Mouse (Mus musculus) lung, adult 18-20 months (tissue): ENCODE results near the gene Vars2.

ENCODE experiments used
- DNase-seq, 2 experiments: peaks; one replicate each; pipeline ENCODE4 v3.0.0; 2022; ENCODE audit warnings: mixed read lengths in 2 of 2

Gene Vars2

DNA sequence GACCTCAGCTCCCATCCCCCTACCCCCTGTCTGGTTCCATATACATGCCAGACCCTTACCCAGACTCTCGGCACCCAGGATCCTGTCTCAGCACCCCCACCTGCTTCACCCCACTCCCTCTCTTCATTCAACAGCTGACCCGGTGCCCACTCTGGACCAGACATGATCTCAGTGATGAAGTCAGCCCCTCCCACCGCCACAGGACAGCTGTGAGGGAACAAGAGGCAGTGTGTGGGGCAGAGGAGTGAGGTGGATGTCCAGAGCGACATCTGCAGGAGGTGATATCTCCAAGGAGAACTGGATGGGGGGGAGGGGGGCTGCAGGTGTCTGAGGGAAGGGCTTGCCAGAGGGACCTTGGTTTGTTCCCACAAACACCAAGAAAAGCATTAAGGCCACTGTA is 24.4 kb upstream of the Vars2 start:
- DNase-seq, result no peak

DNA sequence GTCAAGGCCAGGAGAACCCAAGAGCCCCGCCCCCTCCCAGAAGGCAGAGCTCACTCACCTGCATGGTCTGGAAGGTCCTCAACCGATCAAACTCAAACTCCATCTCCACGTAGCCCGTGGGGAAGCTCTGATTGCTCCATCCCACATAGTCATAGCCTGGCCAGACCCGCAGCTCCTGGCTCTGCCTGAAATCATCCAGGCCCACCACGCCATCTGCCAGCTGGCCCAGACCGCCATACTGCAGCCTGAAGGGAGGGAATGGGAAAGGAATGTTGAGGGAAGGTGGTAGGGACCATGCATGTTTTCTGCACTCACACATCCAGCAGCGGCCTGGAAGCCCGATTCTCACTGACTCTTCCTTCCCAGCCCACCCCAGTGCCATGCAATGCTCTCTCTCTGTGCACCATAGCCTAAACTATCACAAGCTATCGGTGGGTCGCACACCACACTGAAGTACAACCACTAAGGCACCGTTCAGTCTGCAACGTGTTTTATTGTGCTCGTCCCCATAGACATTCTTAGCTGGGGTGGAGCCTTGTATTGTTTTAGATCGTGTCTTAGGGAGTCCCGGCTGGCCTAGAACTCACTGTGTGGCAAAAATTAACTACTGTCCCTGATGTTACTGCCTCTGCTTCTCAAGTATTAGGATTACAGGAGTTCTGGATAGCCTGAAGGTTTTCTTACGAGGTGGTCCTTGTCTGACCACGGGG is 22.7 kb upstream of the Vars2 start:
- DNase-seq, result no peak

DNA sequence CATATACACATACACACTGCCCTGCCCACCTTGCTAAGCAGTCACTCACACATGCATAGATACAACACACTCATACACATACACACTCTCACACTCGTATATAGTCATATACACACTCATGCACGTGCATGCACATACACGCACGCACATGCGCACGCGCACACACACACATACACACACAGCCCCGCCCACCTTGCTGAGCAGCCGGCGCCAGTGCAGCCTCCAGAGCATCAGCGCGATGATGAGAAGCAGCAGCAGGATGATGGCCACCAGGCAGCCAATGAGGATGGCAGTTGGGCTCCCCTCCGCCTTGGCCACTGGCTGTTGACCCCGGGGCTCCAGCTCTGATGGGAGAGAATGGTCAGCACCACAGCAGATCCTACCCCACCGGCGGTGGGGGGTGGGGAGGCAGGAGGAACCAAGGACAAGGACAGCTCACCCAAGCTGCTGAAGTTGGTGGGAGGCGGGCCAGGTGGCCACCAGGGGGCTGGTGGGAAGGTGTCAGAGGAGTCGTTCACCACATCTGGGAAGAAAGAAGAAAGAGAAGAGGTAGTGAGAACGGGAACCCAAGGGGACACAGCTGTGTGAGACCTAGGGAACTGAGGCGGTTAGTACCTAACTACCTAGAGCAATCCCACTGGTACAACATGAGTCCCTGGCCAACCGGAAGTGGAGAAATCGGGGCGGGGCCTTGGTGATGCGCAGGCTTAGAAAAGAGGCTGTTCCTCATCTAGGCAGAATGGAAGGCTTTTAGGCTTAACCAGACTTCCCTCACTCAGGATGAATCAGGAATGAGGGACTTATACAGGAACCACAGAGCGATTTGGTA is 21.2 kb upstream of the Vars2 start:
- no peak for DNase-seq

GRCm38 (mm10) chr17:35685061-35685460 is 17.7 kb upstream of the Vars2 start:
- no peak for DNase-seq

GRCm38 (mm10) chr17:35681986-35682385 is 14.6 kb upstream of the Vars2 start:
- DNase-seq, result no peak

DNA sequence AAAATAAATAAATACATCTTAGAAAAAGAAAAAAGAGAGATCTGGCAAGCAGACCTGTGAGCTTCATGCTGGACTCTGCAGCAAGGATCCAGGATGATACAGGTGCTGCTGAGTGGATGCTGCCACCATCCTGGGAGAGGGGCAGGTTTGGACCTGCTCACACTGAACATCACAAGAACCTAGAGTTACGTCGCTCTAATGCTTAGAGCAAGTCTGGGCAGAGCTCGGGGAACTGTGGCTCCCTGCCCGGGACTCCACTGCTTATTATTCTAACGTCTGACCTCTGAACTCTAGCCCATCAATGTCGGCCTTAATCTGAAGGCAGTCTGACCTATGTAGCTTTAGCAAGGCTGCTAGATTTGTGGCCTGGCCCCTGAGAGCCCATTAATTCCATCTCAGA is 13.2 kb upstream of the Vars2 start:
- DNase-seq, result no peak

DNA sequence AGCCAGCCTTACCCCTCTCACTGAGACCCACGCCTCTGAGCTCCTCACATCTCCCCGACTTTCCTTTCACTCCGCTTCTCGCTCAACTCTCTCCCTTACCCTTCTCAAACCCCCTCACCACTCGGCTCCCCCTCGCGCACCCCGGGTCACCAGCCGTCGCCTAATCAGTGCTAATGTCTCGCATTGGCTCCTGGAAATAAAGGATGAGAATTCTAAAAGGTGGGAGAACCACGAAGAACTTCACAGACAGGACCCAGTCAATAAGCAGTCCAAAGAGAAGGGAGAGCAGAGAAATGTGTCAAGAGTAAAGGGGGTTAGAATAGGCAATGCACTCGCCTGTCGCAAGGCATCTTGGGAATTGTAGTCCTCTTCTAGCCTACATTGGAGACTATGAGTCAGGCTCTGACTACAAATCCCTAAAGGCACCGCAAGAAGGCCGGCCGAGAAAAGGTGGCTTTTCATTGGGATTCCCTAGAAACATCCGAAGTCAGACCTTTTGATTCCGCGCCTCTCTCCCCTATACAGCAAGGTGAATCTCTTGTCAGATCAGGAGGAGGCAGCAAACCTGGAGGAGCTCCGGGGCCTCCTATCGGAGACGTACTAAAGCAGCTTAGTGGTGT is 6.1 kb upstream of the Vars2 start, which contains the start of gene Gtf2h4:
Gene Gtf2h4, minus strand, starts transcription at position 324 of the 620 bp plus-strand sequence.
- peak; percentile 91 to 94 for DNase-seq

- no peak for DNase-seq
Observed at GRCm38 (mm10) chr17:35672527-35672926, 5.1 kb upstream of the Vars2 start.

DNA sequence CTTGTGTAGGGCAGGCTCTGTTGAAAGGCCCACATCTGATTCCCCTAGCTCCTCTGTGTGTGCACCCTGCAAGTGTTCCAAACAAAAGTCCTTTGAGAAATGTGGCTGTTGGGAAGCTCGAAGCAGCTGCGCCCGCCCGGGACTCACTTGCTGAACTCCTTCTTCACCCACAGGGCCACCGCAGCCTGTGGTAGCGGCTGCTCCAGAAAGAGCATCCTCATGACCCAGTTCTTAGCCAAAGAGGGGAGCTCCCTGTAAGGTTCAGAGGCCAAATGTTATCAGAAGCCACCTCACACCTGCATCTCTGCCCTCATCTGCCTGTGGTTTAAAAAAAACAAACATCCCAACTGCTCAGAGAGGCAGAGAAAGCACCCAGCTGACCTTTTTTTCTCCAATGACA is 4.5 kb upstream of the Vars2 start:
- DNase-seq, result no peak

DNA sequence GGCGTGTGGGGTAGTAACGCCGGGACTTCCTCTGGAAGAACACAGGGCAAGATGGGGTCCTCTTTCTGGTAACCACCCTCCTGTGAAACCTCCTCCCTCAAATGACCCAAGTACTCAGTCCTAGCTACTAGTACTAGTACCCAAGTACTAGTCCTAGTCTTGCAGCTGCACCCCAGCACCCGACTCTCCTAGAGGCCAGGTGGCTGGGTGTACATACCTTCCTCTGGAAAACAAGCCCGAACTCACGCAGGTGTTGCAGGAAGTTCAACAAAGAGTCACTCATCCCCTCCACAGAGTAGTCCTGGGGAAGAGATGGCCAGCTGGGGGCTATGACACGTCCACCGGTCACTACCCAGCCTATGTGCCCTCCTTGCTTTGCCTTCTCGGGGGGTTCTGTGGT is 2.3 kb upstream of the Vars2 start:
- DNase-seq, result no peak

GRCm38 (mm10) chr17:35666851-35667256 is 538 bp downstream of the Vars2 start:
- no peak for DNase-seq

DNA sequence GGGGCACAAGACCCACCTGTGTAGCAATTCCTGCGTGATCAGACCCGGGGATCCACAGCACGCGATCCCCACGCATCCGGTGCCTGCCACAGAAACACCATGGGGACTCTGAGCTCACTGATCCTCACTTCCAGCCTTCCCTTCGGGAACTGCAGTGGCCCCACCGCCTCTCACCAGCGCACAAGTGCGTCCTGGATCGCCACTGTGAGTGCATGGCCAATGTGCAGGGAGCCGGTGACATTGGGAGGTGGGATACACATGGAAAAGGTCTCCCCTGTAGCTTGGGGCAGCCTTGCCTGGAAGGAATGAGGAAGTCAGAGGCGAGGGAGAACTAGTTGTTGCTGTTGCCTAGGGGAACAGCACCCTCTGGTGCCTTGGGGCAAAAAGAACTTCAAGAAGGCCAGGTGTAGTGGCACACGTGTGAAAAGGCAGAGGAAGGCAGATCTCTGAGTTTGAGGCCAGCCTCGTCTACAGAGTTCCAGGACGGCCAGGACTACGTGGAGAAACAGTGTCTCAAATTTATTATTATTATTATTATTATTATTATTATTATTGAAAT is 1.4 kb downstream of the Vars2 start:
- peak; percentile 75 to 81 for DNase-seq

- DNase-seq, result no peak
Observed at GRCm38 (mm10) chr17:35653086-35653485, 14.3 kb downstream of the Vars2 start.

- peak; percentile 84 to 90 for DNase-seq
Observed at GRCm38 (mm10) chr17:35649429-35649828, 18.0 kb downstream of the Vars2 start.

DNA sequence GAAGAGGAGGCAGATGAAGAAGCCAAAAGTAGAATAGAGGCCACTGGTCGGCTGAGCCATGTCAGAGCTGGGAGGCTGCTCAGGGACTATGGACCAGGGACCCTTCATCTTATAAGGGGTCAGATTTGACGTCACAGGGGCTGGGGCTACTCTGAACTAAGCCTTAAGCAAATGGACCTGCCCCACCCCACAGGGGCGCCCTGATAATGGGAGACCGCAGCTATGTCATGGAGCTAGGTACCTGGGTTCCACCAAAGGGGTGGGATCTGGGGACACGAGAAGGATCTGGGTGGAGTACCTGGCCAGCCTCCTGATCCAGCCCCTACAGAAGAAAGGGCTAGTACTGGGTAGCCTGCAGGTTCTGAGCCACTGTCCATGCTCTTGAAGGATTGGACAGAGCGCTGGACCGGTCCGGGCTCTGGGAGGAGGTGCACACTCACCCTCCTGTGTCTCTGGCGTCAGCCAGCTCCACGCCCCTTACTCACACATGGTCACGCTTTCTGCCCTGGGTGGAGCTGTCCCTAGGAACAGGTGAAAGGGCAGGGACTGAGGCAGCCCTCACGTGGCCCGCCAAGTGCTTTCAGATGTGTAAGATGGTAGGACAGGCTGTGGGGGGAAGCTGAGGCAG is 23.7 kb downstream of the Vars2 start, which contains the start of gene Mucl3:
Gene Mucl3, minus strand, starts transcription at position 87 of the 628 bp plus-strand sequence.
- DNase-seq, result peak; percentile 47 to 77

GRCm38 (mm10) chr17:35639352-35639751 is 28.0 kb downstream of the Vars2 start:
- no peak for DNase-seq

DNA sequence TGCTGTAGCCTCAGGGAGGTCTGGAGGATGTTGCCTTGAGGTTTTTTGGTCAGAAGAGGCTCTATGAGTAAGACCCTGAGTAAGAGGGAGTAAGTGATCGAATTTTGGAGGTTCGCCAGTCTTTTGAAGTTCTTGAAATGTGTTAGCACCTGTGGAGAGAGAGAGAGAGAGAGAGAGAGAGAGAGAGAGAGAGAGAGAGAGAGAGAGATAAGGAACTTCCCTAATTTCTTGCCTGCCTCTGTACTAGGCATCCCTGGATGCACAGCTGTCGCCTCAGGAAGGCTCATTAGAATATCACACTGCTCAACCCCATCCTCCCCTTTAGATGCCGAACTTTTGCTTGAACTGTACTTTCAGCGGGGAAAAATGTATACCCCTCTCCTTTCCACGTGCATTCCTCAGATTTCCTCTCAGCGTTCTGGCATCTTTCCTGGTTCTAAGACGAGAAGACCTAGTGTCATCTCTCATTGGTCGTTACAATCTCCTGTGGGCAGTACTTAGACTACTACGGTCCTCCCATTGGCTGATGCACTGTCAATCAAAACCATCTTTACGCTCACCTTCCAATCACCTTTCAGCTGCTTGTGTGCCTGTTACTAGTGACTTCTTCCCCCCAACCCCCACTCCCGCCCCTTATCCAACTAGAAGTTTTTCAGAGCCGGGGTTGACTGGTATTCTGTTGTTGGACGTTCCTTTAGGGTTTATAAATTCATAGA is 28.8 kb downstream of the Vars2 start:
- peak; percentile 79 to 82 for DNase-seq

- peak; percentile 81 to 88 for DNase-seq
Observed at GRCm38 (mm10) chr17:35636363-35636762, 31.0 kb downstream of the Vars2 start.

- DNase-seq, result peak; percentile 57 to 71
Observed at GRCm38 (mm10) chr17:35635699-35636111, 31.7 kb downstream of the Vars2 start.

- no peak for DNase-seq
Observed at GRCm38 (mm10) chr17:35635202-35635601, 32.2 kb downstream of the Vars2 start.

DNA sequence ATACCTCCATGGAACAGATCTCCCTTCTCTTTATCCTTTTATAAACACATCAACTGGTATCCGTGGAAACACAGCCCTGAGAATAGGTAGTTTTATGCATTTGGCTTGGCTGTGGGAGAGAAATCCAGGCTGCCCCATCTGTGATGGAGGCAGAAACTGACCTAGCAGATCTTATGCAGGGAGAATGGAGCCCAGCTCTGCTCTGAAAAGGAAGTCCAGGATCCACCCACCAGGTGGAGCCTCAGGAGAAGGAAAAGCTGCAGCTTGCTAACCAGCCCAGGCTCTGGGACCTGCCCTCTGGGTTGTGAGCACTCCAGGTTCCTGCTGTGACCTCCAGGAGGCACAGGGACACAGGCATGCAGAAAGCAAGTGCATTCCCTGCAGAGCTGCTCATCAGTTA is 33.4 kb downstream of the Vars2 start:
- DNase-seq, result peak; percentile 58 to 73

GRCm38 (mm10) chr17:35626537-35626936 is 40.9 kb downstream of the Vars2 start, which contains the start of gene Gm9573:
Gene Gm9573 (minus strand): TSS chr17:35626637.
- no peak for DNase-seq
